25 mouse cellular contexts compared by ENCODE assay signal in genomic region chr12:3546781-3547180, GRCm38 (mm10).
"Had no signal": no experiment of that assay in that cellular context is flagged by ENCODE, and none has a peak within 500 bp of the region (broad histone marks: within the 10 kb centered on the region; RNA-seq: fewer than 3 reads in every experiment).

No protein-coding gene starts in this region.

- H3K36me3 ChIP-seq: heart, embryonic 13.5 days; heart, embryonic 15.5 days; hindbrain, embryonic 10.5 days; hindbrain, embryonic 12.5 days; intestine, embryonic 15.5 days; limb, embryonic 13.5 days; limb, embryonic 15.5 days; liver, embryonic 13.5 days had no signal

- H3K4me3 ChIP-seq: gastrocnemius, adult 2 months; heart, adult 2 months; heart, embryonic 13.5 days; heart, embryonic 15.5 days; hindbrain, embryonic 10.5 days; hindbrain, embryonic 12.5 days; intestine, embryonic 15.5 days; limb, embryonic 13.5 days; limb, embryonic 15.5 days; liver, embryonic 13.5 days had no signal

- H3K9me3 ChIP-seq: heart, embryonic 13.5 days; heart, embryonic 15.5 days; hindbrain, embryonic 10.5 days; hindbrain, embryonic 12.5 days; intestine, embryonic 15.5 days; limb, embryonic 13.5 days; limb, embryonic 15.5 days; liver, embryonic 13.5 days had no signal

- H3K27ac ChIP-seq: gastrocnemius, adult 2 months; heart, adult 2 months; heart, embryonic 13.5 days; heart, embryonic 15.5 days; hindbrain, embryonic 10.5 days; hindbrain, embryonic 12.5 days; hindbrain, embryonic 14.5 days; intestine, embryonic 15.5 days; kidney, postnatal 0 days; limb, embryonic 13.5 days; limb, embryonic 15.5 days; liver, embryonic 13.5 days had no signal

- H3K9ac ChIP-seq: heart, embryonic 13.5 days; heart, embryonic 15.5 days; hindbrain, embryonic 12.5 days; hindbrain, embryonic 14.5 days; intestine, embryonic 15.5 days; limb, embryonic 13.5 days; limb, embryonic 15.5 days; liver, embryonic 13.5 days had no signal

- ATAC-seq: hindbrain, embryonic 16.5 days; intestine, embryonic 15.5 days; intestine, postnatal 0 days had no signal

- DNase-seq: gastrocnemius, adult 2 months; gastrocnemius, postnatal 10 days; gastrocnemius, postnatal 25 days; heart, adult 2 months; heart, postnatal 14 days; heart, postnatal 4 days; kidney, adult 18-20 months; kidney, adult 8-10 months; kidney, postnatal 14 days; kidney, postnatal 36 days; layer of hippocampus, adult 9-11 months; layer of hippocampus, postnatal 36 days; left cerebral cortex, postnatal 4 days; liver, embryonic 13.5 days had no signal

- H3K27me3 ChIP-seq: heart, embryonic 13.5 days; heart, embryonic 15.5 days; hindbrain, embryonic 12.5 days; intestine, embryonic 15.5 days; limb, embryonic 13.5 days; limb, embryonic 15.5 days; liver, embryonic 13.5 days had no signal

- H3K4me1 ChIP-seq: intestine, embryonic 15.5 days; limb, embryonic 15.5 days had no signal

- H3K4me2 ChIP-seq: heart, embryonic 13.5 days; heart, embryonic 15.5 days; hindbrain, embryonic 12.5 days; hindbrain, embryonic 14.5 days; intestine, embryonic 15.5 days; limb, embryonic 13.5 days; limb, embryonic 15.5 days; liver, embryonic 13.5 days had no signal
